ENCODE assay signal across 8 mouse cellular contexts in genomic region chr11:117780199-117780515, GRCm38 (mm10). TPM values are rescaled to one million over a fixed set of nuclear protein-coding genes. Genes with fewer than 3 reads are reported as not detected.
DNase-seq lines count a peak whose midpoint lies in the region; ATAC-seq lines count a peak whose summit lies in the region.

No protein-coding gene starts in this region.

- no peak for DNase-seq in neural tube, embryonic 11.5 days (ENCODE audit: low spot score)
- DNase-seq in neural tube, embryonic 10.5 days (ENCODE audit: extremely low spot score, low spot score) = no peak
- peak; percentile 28 for DNase-seq in forebrain, embryonic 10.5 days (ENCODE audit: extremely low spot score, low spot score)
- DNase-seq in gastrocnemius, postnatal 4 days (ENCODE audit: low spot score in 2 of 2) = no peak
- DNase-seq in frontal cortex, postnatal 36 days (ENCODE audit: low spot score in 2 of 2) = no peak

- 2% methylated on average over 17 of the region's 17 CpGs for WGBS in neural tube, embryonic 11.5 days
- WGBS in forebrain, embryonic 10.5 days = 2% methylated on average over 17 of the region's 17 CpGs
- 2% methylated on average over 17 of the region's 17 CpGs for WGBS in limb, embryonic 15.5 days
- WGBS in stomach, embryonic 16.5 days = 4% methylated on average over 17 of the region's 17 CpGs

- peaks cover 29% of the 10 kb centered on the region for H3K4me1 ChIP-seq in neural tube, embryonic 11.5 days (ENCODE audit: control insufficient read depth, insufficient read depth, low read length)
- H3K4me1 ChIP-seq in forebrain, embryonic 10.5 days = peaks cover 65% of the 10 kb centered on the region
- peaks cover 54% of the 10 kb centered on the region for H3K4me1 ChIP-seq in limb, embryonic 15.5 days
- peaks cover 43% of the 10 kb centered on the region for H3K4me1 ChIP-seq in stomach, embryonic 16.5 days (ENCODE audit: control insufficient read depth, insufficient read depth, low read length)

- peak overlapping the region; percentile 83 for H3K27ac ChIP-seq in neural tube, embryonic 11.5 days (ENCODE audit: low read depth, low read length)
- H3K27ac ChIP-seq in forebrain, embryonic 10.5 days = peak overlapping the region; percentile 84
- peak overlapping the region; percentile 83 for H3K27ac ChIP-seq in limb, embryonic 15.5 days
- H3K27ac ChIP-seq in stomach, embryonic 16.5 days (ENCODE audit: low read length) = peak overlapping the region; percentile 97

- H3K27me3 ChIP-seq in neural tube, embryonic 11.5 days (ENCODE audit: control insufficient read depth, insufficient read depth, low read length) = peaks cover 15% of the 10 kb centered on the region
- H3K27me3 ChIP-seq in forebrain, embryonic 10.5 days (ENCODE audit: poor library complexity, severe bottlenecking) = peaks cover 73% of the 10 kb centered on the region
- H3K27me3 ChIP-seq in limb, embryonic 15.5 days = peaks cover 10% of the 10 kb centered on the region; the same call in 1 of the 2 replicates
- H3K27me3 ChIP-seq in stomach, embryonic 16.5 days (ENCODE audit: control insufficient read depth, insufficient read depth, low read length) = no peaks in the 10 kb centered on the region

- peak overlapping the region; percentile 74 for H3K4me2 ChIP-seq in neural tube, embryonic 11.5 days (ENCODE audit: low read depth)
- H3K4me2 ChIP-seq in limb, embryonic 15.5 days = peak overlapping the region; percentile 93
- H3K4me2 ChIP-seq in stomach, embryonic 16.5 days (ENCODE audit: low read depth, low read length) = peak overlapping the region; percentile 83

- H3K9me3 ChIP-seq in neural tube, embryonic 11.5 days (ENCODE audit: control insufficient read depth, low read length) = no peaks in the 10 kb centered on the region
- H3K9me3 ChIP-seq in forebrain, embryonic 10.5 days = no peaks in the 10 kb centered on the region
- no peaks in the 10 kb centered on the region for H3K9me3 ChIP-seq in limb, embryonic 15.5 days
- no peaks in the 10 kb centered on the region for H3K9me3 ChIP-seq in stomach, embryonic 16.5 days (replicated peaks; ENCODE audit: control insufficient read depth, low read length)

- H3K4me3 ChIP-seq in neural tube, embryonic 11.5 days (ENCODE audit: low read depth, low read length) = peak overlapping the region; percentile 34
- peak overlapping the region; percentile 55 for H3K4me3 ChIP-seq in forebrain, embryonic 10.5 days
- H3K4me3 ChIP-seq in limb, embryonic 15.5 days = peak overlapping the region; percentile 46
- peak overlapping the region; percentile 61 for H3K4me3 ChIP-seq in stomach, embryonic 16.5 days (replicated peaks; ENCODE audit: low read length)

- ATAC-seq in neural tube, embryonic 11.5 days (ENCODE audit: insufficient read depth, low FRiP score, low TSS enrichment) = peak; percentile 45; the same call in 1 of the 2 replicates
- peak; percentile 17 for ATAC-seq in limb, embryonic 15.5 days (ENCODE audit: insufficient number of reproducible peaks, low FRiP score, low TSS enrichment, low read depth)
- peak; percentile 12; the same call in 1 of the 2 replicates for ATAC-seq in stomach, embryonic 16.5 days (ENCODE audit: insufficient read depth, low FRiP score)
- ATAC-seq in cerebellum, adult (ENCODE audit: insufficient number of reproducible peaks, low FRiP score, low TSS enrichment) = no peak

- peak overlapping the region; percentile 65 for H3K9ac ChIP-seq in neural tube, embryonic 11.5 days (ENCODE audit: low read length)
- H3K9ac ChIP-seq in limb, embryonic 15.5 days = peak overlapping the region; percentile 50
- H3K9ac ChIP-seq in stomach, embryonic 16.5 days (ENCODE audit: low read length) = peak overlapping the region; percentile 82

- H3K36me3 ChIP-seq in neural tube, embryonic 11.5 days (ENCODE audit: control insufficient read depth, insufficient read depth, low read length) = no peaks in the 10 kb centered on the region
- H3K36me3 ChIP-seq in forebrain, embryonic 10.5 days (replicated peaks) = 0 out of 2 replicates have a peak, but pooled peaks cover 2% of the 10 kb centered on the region
- H3K36me3 ChIP-seq in limb, embryonic 15.5 days = peaks cover 15% of the 10 kb centered on the region
- H3K36me3 ChIP-seq in stomach, embryonic 16.5 days (ENCODE audit: control insufficient read depth, insufficient read depth, low read length) = no peaks in the 10 kb centered on the region

RNA-seq across cellular contexts. Expression of gene Tmc8, which starts 1.7 kb away (rescaled TPM):
- 1.0 and 1.8 TPM in 2 replicates for polyA plus RNA-seq in neural tube, embryonic 11.5 days (2014; fragmentation: Nextera tagmentation; extraction: Ambion mirVana)
- polyA plus RNA-seq in forebrain, embryonic 10.5 days (2016; fragmentation: Nextera tagmentation; extraction: Ambion mirVana) = 1.4 and 1.5 TPM in 2 replicates
- 1.2 and 2.0 TPM in 2 replicates for polyA plus RNA-seq in limb, embryonic 15.5 days (2015; fragmentation: Nextera tagmentation; extraction: Ambion mirVana)
- 3.2 and 3.7 TPM in 2 replicates for polyA plus RNA-seq in stomach, embryonic 16.5 days (2015; fragmentation: Nextera tagmentation; extraction: Ambion mirVana)
- total RNA-seq in gastrocnemius, postnatal 4 days (2021) = 1 to 10 TPM; 1.8 to 2.0 TPM

RNA-seq across cellular contexts. Expression of gene Tmc6, which starts 1.8 kb away (rescaled TPM):
- polyA plus RNA-seq in neural tube, embryonic 11.5 days (2014; fragmentation: Nextera tagmentation; extraction: Ambion mirVana) = 14.1 and 14.3 TPM in 2 replicates
- polyA plus RNA-seq in forebrain, embryonic 10.5 days (2016; fragmentation: Nextera tagmentation; extraction: Ambion mirVana) = 11.0 and 12.2 TPM in 2 replicates
- polyA plus RNA-seq in limb, embryonic 15.5 days (2015; fragmentation: Nextera tagmentation; extraction: Ambion mirVana) = 24.5 and 25.9 TPM in 2 replicates
- 31.6 and 36.8 TPM in 2 replicates for polyA plus RNA-seq in stomach, embryonic 16.5 days (2015; fragmentation: Nextera tagmentation; extraction: Ambion mirVana)
- 10 to 100 TPM; 17.9 to 25.2 TPM for total RNA-seq in gastrocnemius, postnatal 4 days (2021)

RNA-seq across cellular contexts. Expression of gene 6030468B19Rik, which starts 17.3 kb away (rescaled TPM):
- 0.65 and 0.91 TPM in 2 replicates for polyA plus RNA-seq in neural tube, embryonic 11.5 days (2014; fragmentation: Nextera tagmentation; extraction: Ambion mirVana)
- polyA plus RNA-seq in forebrain, embryonic 10.5 days (2016; fragmentation: Nextera tagmentation; extraction: Ambion mirVana) = 1.8 and 3.2 TPM in 2 replicates
- polyA plus RNA-seq in limb, embryonic 15.5 days (2015; fragmentation: Nextera tagmentation; extraction: Ambion mirVana) = 0.55 TPM in 1 of 2 replicates, not detected in the other
- polyA plus RNA-seq in stomach, embryonic 16.5 days (2015; fragmentation: Nextera tagmentation; extraction: Ambion mirVana) = 2.5 and 4.7 TPM in 2 replicates
- not detected for total RNA-seq in gastrocnemius, postnatal 4 days (2021)

RNA-seq across cellular contexts. Expression of gene Gm20708, which starts 29.3 kb away (rescaled TPM):
- polyA plus RNA-seq in neural tube, embryonic 11.5 days (2014; fragmentation: Nextera tagmentation; extraction: Ambion mirVana) = 0.64 TPM in 1 of 2 replicates, not detected in the other
- 0.17 and 0.58 TPM in 2 replicates for polyA plus RNA-seq in forebrain, embryonic 10.5 days (2016; fragmentation: Nextera tagmentation; extraction: Ambion mirVana)
- 0.50 and 0.71 TPM in 2 replicates for polyA plus RNA-seq in limb, embryonic 15.5 days (2015; fragmentation: Nextera tagmentation; extraction: Ambion mirVana)
- polyA plus RNA-seq in stomach, embryonic 16.5 days (2015; fragmentation: Nextera tagmentation; extraction: Ambion mirVana) = 0.16 and 0.68 TPM in 2 replicates
- total RNA-seq in gastrocnemius, postnatal 4 days (2021) = 1 to 10 TPM; 3.3 to 3.6 TPM

RNA-seq across cellular contexts. Expression of gene Syngr2, which starts 29.3 kb away (rescaled TPM):
- 29.9 and 30.3 TPM in 2 replicates for polyA plus RNA-seq in neural tube, embryonic 11.5 days (2014; fragmentation: Nextera tagmentation; extraction: Ambion mirVana)
- 36.9 and 38.0 TPM in 2 replicates for polyA plus RNA-seq in forebrain, embryonic 10.5 days (2016; fragmentation: Nextera tagmentation; extraction: Ambion mirVana)
- 74.0 and 85.6 TPM in 2 replicates for polyA plus RNA-seq in limb, embryonic 15.5 days (2015; fragmentation: Nextera tagmentation; extraction: Ambion mirVana)
- polyA plus RNA-seq in stomach, embryonic 16.5 days (2015; fragmentation: Nextera tagmentation; extraction: Ambion mirVana) = 129 and 157 TPM in 2 replicates
- total RNA-seq in gastrocnemius, postnatal 4 days (2021) = 10 to 100 TPM; 87.9 to 88.6 TPM
